Comparison of ENCODE assay signal across 25 mouse cellular contexts in the genomic region with DNA sequence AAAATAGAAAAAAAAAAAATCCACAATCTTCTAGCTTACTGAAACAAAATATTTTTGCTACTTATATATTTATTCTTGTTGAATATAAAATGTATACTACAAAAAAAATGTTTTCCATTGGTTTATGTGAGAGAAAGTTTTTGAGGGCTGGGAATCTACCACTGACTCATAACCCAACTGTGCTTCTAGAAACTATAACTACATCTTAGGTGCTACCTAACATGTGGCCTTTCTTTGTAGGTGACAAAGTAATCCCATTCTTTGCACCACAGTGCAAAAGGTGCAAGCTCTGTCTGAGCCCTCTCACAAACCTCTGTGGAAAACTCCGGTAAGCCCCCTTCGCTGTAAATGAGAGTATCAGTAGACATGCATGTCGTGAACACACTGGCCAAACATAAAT. TPM values are rescaled to one million over a fixed set of nuclear protein-coding genes. Genes with fewer than 3 reads are reported as not detected.
"Had no signal": no experiment of that assay in that cellular context is flagged by ENCODE, and none has a peak within 500 bp of the region (broad histone marks: within the 10 kb centered on the region; RNA-seq: fewer than 3 reads in every experiment).

No protein-coding gene starts in this region.

- H3K9me3 ChIP-seq: midbrain, embryonic 10.5 days; midbrain, embryonic 12.5 days; neural tube, embryonic 13.5 days; neural tube, embryonic 15.5 days; stomach, embryonic 15.5 days had no signal

- H3K27me3 ChIP-seq: midbrain, embryonic 12.5 days; neural tube, embryonic 13.5 days; neural tube, embryonic 15.5 days; stomach, embryonic 15.5 days had no signal

- ATAC-seq: midbrain, embryonic 16.5 days had no signal

- H3K4me3 ChIP-seq: midbrain, embryonic 10.5 days; midbrain, embryonic 12.5 days; myocyte; neural tube, embryonic 13.5 days; neural tube, embryonic 15.5 days; stomach, embryonic 15.5 days had no signal

- H3K27ac ChIP-seq: midbrain, embryonic 10.5 days; midbrain, embryonic 12.5 days; neural tube, embryonic 13.5 days; neural tube, embryonic 15.5 days; stomach, embryonic 15.5 days; stomach, postnatal 0 days had no signal

- H3K4me2 ChIP-seq: lung, embryonic 14.5 days; midbrain, embryonic 12.5 days; neural tube, embryonic 13.5 days; neural tube, embryonic 15.5 days; stomach, embryonic 15.5 days had no signal

- H3K9ac ChIP-seq: lung, embryonic 14.5 days; midbrain, embryonic 12.5 days; neural tube, embryonic 13.5 days; neural tube, embryonic 15.5 days; stomach, embryonic 15.5 days had no signal

- DNase-seq: lung, adult 18-20 months; lung, embryonic 14.5 days; lung, postnatal 10 days; lung, postnatal 4 days; midbrain, embryonic 14.5 days; retina, postnatal 1 day; right cerebral cortex, adult 18-20 months; right cerebral cortex, postnatal 14 days; thymus, adult 2 months; thymus, postnatal 25 days; thymus, postnatal 4 days had no signal

- H3K4me1 ChIP-seq: midbrain, embryonic 10.5 days; midbrain, embryonic 12.5 days; neural tube, embryonic 13.5 days; neural tube, embryonic 15.5 days; stomach, embryonic 15.5 days had no signal

- H3K36me3 ChIP-seq: midbrain, embryonic 10.5 days; midbrain, embryonic 12.5 days; neural tube, embryonic 13.5 days; neural tube, embryonic 15.5 days; stomach, embryonic 15.5 days had no signal

RNA-seq across cellular contexts. Expression of gene Adh4, which starts 5.1 kb away (rescaled TPM):
- total RNA-seq: megakaryocyte, adult 5-6 weeks; megakaryocyte-erythroid progenitor cell, adult 5-6 weeks had no signal
- polyA plus RNA-seq: lung, embryonic 14.5 days; lung, embryonic 16.5 days; midbrain, embryonic 10.5 days; midbrain, embryonic 12.5 days; midbrain, embryonic 14.5 days; midbrain, embryonic 16.5 days; myocyte; neural tube, embryonic 11.5 days; neural tube, embryonic 13.5 days; neural tube, embryonic 15.5 days; spleen, adult 2 months; stomach, embryonic 15.5 days; stomach, postnatal 0 days; thymus, adult 2 months; urinary bladder, adult 2 months had no signal
